Mouse (Mus musculus): ENCODE measurements around the gene Plxnb1. TPM values are rescaled to one million over a fixed set of nuclear protein-coding genes. Genes with fewer than 3 reads are reported as not detected.

The Plxnb1 gene
- 19.9 and 26.2 TPM in 2 replicates for polyA plus RNA-seq (2012; rRNA removed)

DNA sequence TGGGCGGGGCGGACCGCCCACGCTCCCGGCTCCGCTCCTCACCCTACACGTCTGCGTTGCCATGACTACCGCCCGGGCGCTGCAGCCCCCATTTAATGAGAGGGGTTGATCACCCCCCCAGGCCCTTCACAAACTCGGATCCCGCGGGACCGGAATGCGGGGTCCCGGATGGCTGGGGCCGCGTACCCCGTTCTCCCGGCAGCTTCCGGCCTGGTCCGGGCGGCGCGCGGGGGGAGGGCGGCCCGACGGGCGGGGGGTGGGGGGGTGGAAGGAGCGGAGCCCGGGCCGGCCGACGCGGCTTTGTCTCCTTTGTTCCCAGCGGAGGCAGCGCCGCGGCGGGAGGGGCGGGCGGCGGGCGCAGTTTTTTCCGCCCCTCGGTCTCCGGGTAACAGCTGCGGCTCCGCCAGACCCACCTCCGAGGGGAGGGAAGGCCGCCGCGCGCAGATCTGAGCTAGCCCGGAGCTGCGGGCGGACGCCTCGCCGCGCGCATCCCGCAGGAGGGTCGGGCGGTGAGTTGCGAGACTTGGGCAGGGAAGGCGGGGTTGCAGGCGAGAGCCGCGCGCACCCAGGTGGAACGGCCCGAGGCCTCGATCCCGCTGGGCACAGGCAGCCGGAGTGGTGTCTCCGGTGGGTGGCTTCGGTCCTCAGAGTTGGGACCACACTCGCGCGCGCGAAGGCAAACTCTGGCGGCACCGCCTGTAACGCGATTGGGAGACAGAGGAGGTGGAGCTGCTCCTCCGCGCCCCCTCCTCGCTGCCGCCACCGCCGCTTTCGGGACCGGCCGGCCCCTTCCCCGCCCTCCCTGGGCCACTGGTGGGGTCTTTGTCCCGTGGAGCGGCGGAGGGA is at the start of gene Plxnb1:
Gene Plxnb1 (plus strand): TSS at position 253 of the 846 bp plus-strand sequence.
- peak; percentile 70 for DNase-seq (ENCODE audit: low spot score)

GRCm38 (mm10) chr9:109046306-109046705 is 48.9 kb upstream of the Plxnb1 start:
- DNase-seq (ENCODE audit: low spot score) = no peak

DNA sequence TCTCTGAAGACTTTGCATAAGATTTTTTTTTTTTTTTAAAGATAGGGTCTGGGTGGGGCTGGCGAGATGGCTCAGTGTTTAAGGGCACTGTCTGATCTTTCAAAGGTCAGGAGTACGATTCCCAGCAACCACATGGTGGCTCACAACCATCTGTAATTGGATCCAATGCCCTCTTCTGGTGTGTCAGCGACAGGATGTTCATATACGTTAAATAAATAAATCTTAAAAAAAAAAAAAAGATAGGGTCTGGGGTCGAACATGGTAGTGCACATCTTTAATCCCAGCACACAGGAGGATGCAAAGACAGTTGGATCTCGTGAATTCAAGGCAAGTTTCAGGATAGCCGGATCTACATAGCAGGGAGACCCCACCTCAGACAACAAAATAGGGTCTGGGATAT is 45.9 kb upstream of the Plxnb1 start:
- DNase-seq (ENCODE audit: low spot score) = no peak

- DNase-seq (ENCODE audit: low spot score) = no peak
Measured at GRCm38 (mm10) chr9:109049996-109050673, 45.1 kb upstream of the Plxnb1 start.

- no peak for DNase-seq (ENCODE audit: low spot score)
Measured at GRCm38 (mm10) chr9:109050674-109050997, 44.6 kb upstream of the Plxnb1 start.

GRCm38 (mm10) chr9:109051011-109051501 is 44.1 kb upstream of the Plxnb1 start:
- no peak for DNase-seq (ENCODE audit: low spot score)

GRCm38 (mm10) chr9:109051651-109052489 is 43.3 kb upstream of the Plxnb1 start:
- no peak for DNase-seq (ENCODE audit: low spot score)

- no peak for DNase-seq (ENCODE audit: low spot score)
Measured at GRCm38 (mm10) chr9:109052490-109053260, 42.5 kb upstream of the Plxnb1 start.

DNA sequence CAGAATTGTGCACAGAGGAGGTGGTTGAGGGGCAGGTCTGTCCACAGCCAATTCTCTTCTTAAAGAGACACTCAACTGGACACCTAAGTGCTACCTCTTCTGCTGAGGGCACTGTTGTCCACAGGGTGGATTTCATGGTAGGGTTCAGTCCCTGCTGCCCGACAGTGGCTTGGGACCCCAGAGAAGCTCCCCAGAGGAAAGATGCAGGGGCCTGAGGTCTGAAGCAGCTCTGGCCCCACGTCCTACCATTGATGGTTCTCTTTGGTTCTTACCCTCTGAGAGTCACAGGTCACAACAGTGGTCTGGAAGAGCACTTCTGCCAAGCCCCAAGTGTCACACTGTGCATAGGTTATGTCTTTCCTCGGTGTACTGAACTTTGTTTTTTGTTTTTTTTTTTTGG is 41.8 kb upstream of the Plxnb1 start:
- no peak for DNase-seq (ENCODE audit: low spot score)

GRCm38 (mm10) chr9:109053851-109054250 is 41.3 kb upstream of the Plxnb1 start:
- no peak for DNase-seq (ENCODE audit: low spot score)

DNA sequence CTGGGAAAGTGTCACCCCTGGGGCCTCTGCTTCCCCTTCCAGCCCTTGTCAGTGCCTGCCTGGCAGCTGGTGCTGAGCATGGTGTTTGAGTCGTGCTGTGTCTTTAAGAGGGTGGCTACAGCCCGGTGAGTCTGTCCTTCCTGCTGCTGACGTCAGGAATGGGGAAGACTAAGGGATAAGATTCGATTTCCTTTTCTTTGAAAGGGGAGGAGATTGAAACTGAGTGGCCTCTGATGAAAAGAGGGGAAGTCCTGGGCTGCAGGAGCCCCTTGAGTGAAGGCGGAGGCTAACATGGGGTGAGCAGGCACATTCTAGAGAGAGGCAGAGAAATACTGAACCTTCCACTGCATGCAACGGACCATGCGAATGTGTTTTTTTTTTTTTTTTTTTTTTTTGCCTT is 40.5 kb upstream of the Plxnb1 start:
- no peak for DNase-seq (ENCODE audit: low spot score)

- no peak for DNase-seq (ENCODE audit: low spot score)
Measured at GRCm38 (mm10) chr9:109055271-109056030, 39.7 kb upstream of the Plxnb1 start.

- DNase-seq (ENCODE audit: low spot score) = no peak
Measured at GRCm38 (mm10) chr9:109056081-109056690, 39.0 kb upstream of the Plxnb1 start.

GRCm38 (mm10) chr9:109056916-109057315 is 38.3 kb upstream of the Plxnb1 start:
- no peak for DNase-seq (ENCODE audit: low spot score)

- no peak for DNase-seq (ENCODE audit: low spot score)
Measured at GRCm38 (mm10) chr9:109057543-109057942, 37.6 kb upstream of the Plxnb1 start.

- DNase-seq (ENCODE audit: low spot score) = no peak
Measured at GRCm38 (mm10) chr9:109058006-109058765, 37.0 kb upstream of the Plxnb1 start.

- DNase-seq (ENCODE audit: low spot score) = peak; percentile 79
Measured at GRCm38 (mm10) chr9:109059136-109059903, 35.9 kb upstream of the Plxnb1 start, which contains the start of gene Trex1. Gene Trex1 (minus strand): TSS chr9:109059734.

- no peak for DNase-seq (ENCODE audit: low spot score)
Measured at GRCm38 (mm10) chr9:109060184-109060897, 34.8 kb upstream of the Plxnb1 start.
